Mouse (Mus musculus) hematopoietic stem cell, adult 5-6 weeks (primary cell): ENCODE data around the gene Fbxo24. TPM values are rescaled to one million over a fixed set of nuclear protein-coding genes. Genes with fewer than 3 reads are reported as not detected.
"Not testable (repeated sequence)": the region's sequence is repeated elsewhere in the genome, so short reads cannot be mapped to it uniquely, and the experiment has no call there.

Experiments
- ATAC-seq, 2 experiments: fragments of 125-278 bp in 1 of 2; replicated peaks in 1 of 2; 2 replicates each; pipeline ENCODE4 v1.8.0; 2016 to 2017; ENCODE audit warnings: inconsistent platforms in 2 of 2, mild to moderate bottlenecking in 2 of 2, moderate number of reproducible peaks in 2 of 2, low read depth in 1 of 2, moderate TSS enrichment in 1 of 2; ENCODE audit not compliant: low FRiP score in 2 of 2, poor library complexity in 2 of 2, severe bottlenecking in 2 of 2, insufficient read depth in 1 of 2, low TSS enrichment in 1 of 2
- total RNA-seq: library from RNA; stranded (forward); fragments of 172-1452, 232-1000 nt; gene quantifications from 2 replicates; pipeline ENCODE4 v1.2.3, GENCODE M21; 2017

Fbxo24 gene
- total RNA-seq, 1 experiment from 2014 or later, result not detected

- no peak for ATAC-seq
Observed at GRCm38 (mm10) chr5:137647827-137648601, 19.2 kb upstream of the Fbxo24 start.

GRCm38 (mm10) chr5:137645652-137646091, 16.9 kb upstream of the Fbxo24 start, which contains the start of gene Irs3:
Irs3 (minus strand) TSS chr5:137645714.
- ATAC-seq, result peak in 1 of 2 experiments; percentile 18; a peak in 1 of 4 replicates

- ATAC-seq, result peak; percentile 17 to 37; a peak in 1 of 4 replicates
Observed at GRCm38 (mm10) chr5:137645091-137645651, 16.4 kb upstream of the Fbxo24 start.

GRCm38 (mm10) chr5:137644484-137644883, 15.7 kb upstream of the Fbxo24 start:
- no peak for ATAC-seq

GRCm38 (mm10) chr5:137642886-137643285, 14.1 kb upstream of the Fbxo24 start:
- no peak for ATAC-seq

GRCm38 (mm10) chr5:137641054-137641453, 12.3 kb upstream of the Fbxo24 start, which contains the start of gene Sap25:
Sap25 (plus strand) TSS chr5:137641334.
- ATAC-seq, result no peak

- ATAC-seq, result no peak
Observed at GRCm38 (mm10) chr5:137639472-137639871, 10.7 kb upstream of the Fbxo24 start.

- ATAC-seq, result no peak
Observed at GRCm38 (mm10) chr5:137633397-137634084, 4.7 kb upstream of the Fbxo24 start.

- ATAC-seq, result no peak
Observed at GRCm38 (mm10) chr5:137631591-137631990, 2.8 kb upstream of the Fbxo24 start.

- peak; percentile 57 to 65 for ATAC-seq
Observed at GRCm38 (mm10) chr5:137631171-137631570, 2.4 kb upstream of the Fbxo24 start.

GRCm38 (mm10) chr5:137630602-137631001, 1.8 kb upstream of the Fbxo24 start:
- ATAC-seq, result no peak

GRCm38 (mm10) chr5:137629906-137630545, 1.2 kb upstream of the Fbxo24 start:
- no peak for ATAC-seq

GRCm38 (mm10) chr5:137629306-137629721, 512 bp upstream of the Fbxo24 start:
- ATAC-seq, result peak in 1 of 2 experiments; percentile 1; a peak in 1 of 4 replicates

GRCm38 (mm10) chr5:137627991-137628390, 811 bp downstream of the Fbxo24 start:
- ATAC-seq, result no peak

GRCm38 (mm10) chr5:137623937-137624530, 4.8 kb downstream of the Fbxo24 start:
- ATAC-seq, result no peak

GRCm38 (mm10) chr5:137615347-137615746, 13.5 kb downstream of the Fbxo24 start:
- no peak for ATAC-seq

GRCm38 (mm10) chr5:137614921-137615320, 13.9 kb downstream of the Fbxo24 start:
- not testable (repeated sequence) for ATAC-seq
